Mouse (Mus musculus) Patski (cell line): ENCODE results near the gene Sirpb1c. TPM values are rescaled to one million over a fixed set of nuclear protein-coding genes. Genes with fewer than 3 reads are reported as not detected.
"Not testable (repeated sequence)": the region's sequence is repeated elsewhere in the genome, so short reads cannot be mapped to it uniquely, and the experiment has no call there.

Experiments used
- ATAC-seq: fragments of 100-300 bp; one replicate; pipeline ENCODE4 v1.8.0; 2021
- CTCF ChIA-PET: fragments of 350-600 bp; sonication (Branson Sonifier 250); formaldehyde crosslinking; loops from one replicate; lab custom pipeline; 2022; ENCODE audit warnings: inconsistent platforms; lab: Charles Lee
- POLR2A ChIA-PET: fragments of 350-600 bp; sonication (Branson Sonifier 250); formaldehyde crosslinking; loops from one replicate; lab custom pipeline; 2022; ENCODE audit warnings: antibody characterized with exemption, inconsistent platforms; lab: Charles Lee
- DNase-seq: peaks from one replicate; pipeline ENCODE4 v3.0.0-alpha.2; 2011; ENCODE audit warnings: low read depth, low spot score
- H3K27me3 ChIP-seq: fragments of 371-371 bp; one replicate; pipeline ENCODE4 v1.5.1; 2021
- CTCF ChIP-seq: fragments of 100-300 bp; IDR thresholded peaks from one replicate; pipeline ENCODE4 v1.5.1; 2021
- in situ Hi-C: fragments of 300-500 bp; cut with MboI; formaldehyde crosslinking; loops from 3 replicates; pipeline ENCODE4 v1.11.1; 2018; ENCODE audit warnings: low pct_unique_long_range_greater_than_20kb, mixed read lengths
- polyA plus RNA-seq: library from polyadenylated mRNA; unstranded; gene quantifications from one replicate; pipeline ENCODE4 v1.2.3, GENCODE M21; 2021

The Sirpb1c gene
- polyA plus RNA-seq, result not detected

GRCm38 (mm10) chr3:15848280-15848679 lies at the start of gene Sirpb1c:
TSS of gene Sirpb1c (minus strand) at chr3:15848528.
- ATAC-seq, CTCF ChIA-PET, in situ Hi-C loops, DNase-seq, H3K27me3 ChIP-seq, POLR2A ChIA-PET: not testable (repeated sequence)

GRCm38 (mm10) chr3:15886380-15886779 lies 38.1 kb upstream of the Sirpb1c start:
- CTCF ChIA-PET, result no interaction called here
- POLR2A ChIA-PET, result no interaction called here

GRCm38 (mm10) chr3:15855773-15856172 lies 7.4 kb upstream of the Sirpb1c start:
- H3K27me3 ChIP-seq, POLR2A ChIA-PET, ATAC-seq, in situ Hi-C loops, CTCF ChIA-PET, DNase-seq: not testable (repeated sequence)

More at GRCm38 (mm10) chr3:15886380-15886779, 38.1 kb upstream of the Sirpb1c start:
- in situ Hi-C loops, result no loop called here
- ATAC-seq (no peak), DNase-seq (no peak)
- TF ChIP-seq CTCF, result no peak
- no peaks in the 10 kb centered on the region for H3K27me3 ChIP-seq

- ChIA-PET POLR2A (no interaction called here), CTCF (no interaction called here)
- in situ Hi-C loops, result no loop called here
- no peak for TF ChIP-seq CTCF
- ATAC-seq, result no peak
- DNase-seq, result no peak
- H3K27me3 ChIP-seq, result no peaks in the 10 kb centered on the region
These were observed 1.6 kb upstream of the Sirpb1c start for GRCm38 (mm10) chr3:15849922-15850321.

GRCm38 (mm10) chr3:15847332-15848047 lies 838 bp downstream of the Sirpb1c start:
- in situ Hi-C loops, result no loop called here
- ATAC-seq, result no peak
- no peak for TF ChIP-seq CTCF
- ChIA-PET CTCF (no interaction called here), POLR2A (no interaction called here)
- H3K27me3 ChIP-seq, result no peaks in the 10 kb centered on the region
- no peak for DNase-seq

- CTCF ChIA-PET, DNase-seq, H3K27me3 ChIP-seq, POLR2A ChIA-PET, ATAC-seq, in situ Hi-C loops: not testable (repeated sequence)
These were observed 74.7 kb downstream of the Sirpb1c start for GRCm38 (mm10) chr3:15773642-15774041.

Other genes with a start within 250 kb of the Sirpb1c start
- gene Gm5150, start 157.9 kb upstream of the Sirpb1c start, polyA plus RNA-seq, result not detected